Mouse (Mus musculus): ENCODE measurements at regions not wholly inside any gene's neighbourhood (a gene's known extent, or its start where the extent isn't known, plus 50 kb on each side); places are given as distances from the start of the nearest gene placed in this dataset.

DNA sequence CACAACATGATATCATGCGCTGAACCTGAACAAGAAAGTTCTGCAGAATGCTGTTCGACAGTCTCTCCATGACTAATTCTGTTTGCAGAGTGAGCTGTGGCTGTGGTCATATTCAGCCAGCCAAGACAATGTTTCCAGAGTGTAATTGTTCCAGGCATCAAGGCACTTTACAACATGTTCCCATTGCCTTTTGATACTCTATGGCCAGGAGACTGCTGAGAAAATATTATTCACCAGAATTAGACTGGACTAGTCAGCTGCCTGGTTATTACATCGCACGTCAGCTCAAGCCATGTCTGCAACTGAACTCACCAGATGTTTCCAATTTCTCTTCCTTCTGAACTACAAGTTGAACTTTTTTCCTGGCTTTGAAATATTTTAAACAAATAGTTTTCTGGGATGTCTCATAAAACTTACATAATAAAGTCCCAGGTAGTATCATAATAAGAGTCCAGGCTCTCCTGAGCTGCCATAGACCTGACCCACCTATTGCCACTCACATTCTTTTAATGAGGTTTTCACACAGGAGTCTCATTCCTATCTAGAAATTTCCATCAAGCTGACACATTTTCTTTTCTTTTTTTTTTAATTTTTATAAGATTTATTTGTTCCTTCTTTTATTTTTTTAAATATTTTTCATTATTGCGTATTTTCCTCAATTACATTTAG is 119.1 kb upstream of the Wdr75 start:
- TF ChIP-seq CTCF (IDR thresholded peaks at IDR 0.05; ENCODE audit: insufficient read depth, low read length) (no peak), POLR2A (IDR thresholded peaks at IDR 0.05; ENCODE audit: borderline replicate concordance, extremely low read depth, low read depth, low read length) (no peak)

Data from lung, adult 2 months (tissue).